Mouse (Mus musculus) macrophage (primary cell): Measurements from ENCODE around the gene Gk5. TPM values are rescaled to one million over a fixed set of nuclear protein-coding genes. Genes with fewer than 3 reads are reported as not detected.
"Not testable (repeated sequence)": the region's sequence is repeated elsewhere in the genome, so short reads cannot be mapped to it uniquely, and the experiment has no call there.

Experiments used
- H3K27ac ChIP-seq: fragments of 350-480 bp; formaldehyde crosslinking; 2 replicates; pipeline ENCODE4 v1.9.0; 2021
- H3K36me3 ChIP-seq: fragments of 350-480 bp; formaldehyde crosslinking; 2 replicates; pipeline ENCODE4 v1.9.0; 2021; ENCODE audit errors: inconsistent target
- H3K4me3 ChIP-seq: fragments of 350-480 bp; formaldehyde crosslinking; 2 replicates; pipeline ENCODE4 v1.9.0; 2021; ENCODE audit errors: inconsistent target
- H3K79me2 ChIP-seq: fragments of 350-480 bp; formaldehyde crosslinking; 2 replicates; pipeline ENCODE4 v1.9.0; 2021; ENCODE audit errors: inconsistent target
- WGBS: methylation state at CpG from one replicate; pipeline ENCODE4 v1.1.7; 2026; ENCODE audit warnings: inconsistent platforms; ENCODE audit not compliant: missing documents; 5-methylcytosine and 5-hydroxymethylcytosine counted together
- polyA plus RNA-seq: library from polyadenylated mRNA; stranded (reverse); fragments of 250-400 nt; gene quantifications from 3 replicates; pipeline ENCODE4 v1.2.4, GENCODE M21; 2018; ENCODE audit warnings: inconsistent platforms

The Gk5 gene
- polyA plus RNA-seq, 1 experiment from 2014 or later = 0.59 TPM

- Histone ChIP-seq H3K79me2 (no peaks in the 10 kb centered on the region), H3K4me3 (no peak overlapping the region), H3K27ac (no peak overlapping the region), H3K36me3 (no peaks in the 10 kb centered on the region)
- WGBS = 93% methylated on average over 7 of the region's 7 CpGs
These were observed 15.3 kb downstream of the Gk5 start for GRCm38 (mm10) chr9:96134470-96134869.

- 60% methylated on average over 8 of the region's 8 CpGs for WGBS
- no peaks in the 10 kb centered on the region for H3K36me3 ChIP-seq
- no peak overlapping the region for H3K27ac ChIP-seq
- no peak overlapping the region for H3K4me3 ChIP-seq
- H3K79me2 ChIP-seq = no peaks in the 10 kb centered on the region
These were observed 15.8 kb downstream of the Gk5 start for GRCm38 (mm10) chr9:96134916-96135315.

- 83% methylated on average over 7 of the region's 7 CpGs for WGBS
- no peak overlapping the region for H3K4me3 ChIP-seq
- H3K79me2 ChIP-seq = no peaks in the 10 kb centered on the region
These were observed 16.3 kb downstream of the Gk5 start for GRCm38 (mm10) chr9:96135461-96135860.

GRCm38 (mm10) chr9:96138958-96139357 is 19.8 kb downstream of the Gk5 start:
- Histone ChIP-seq H3K27ac (no peak overlapping the region), H3K4me3 (no peak overlapping the region), H3K79me2 (no peaks in the 10 kb centered on the region), H3K36me3 (no peaks in the 10 kb centered on the region)
- WGBS = 90% methylated on average over 9 of the region's 9 CpGs

More at GRCm38 (mm10) chr9:96135461-96135860, 16.3 kb downstream of the Gk5 start:
- Histone ChIP-seq H3K27ac (no peak overlapping the region), H3K36me3 (no peaks in the 10 kb centered on the region)

- Histone ChIP-seq H3K4me3 (no peak overlapping the region), H3K79me2 (no peaks in the 10 kb centered on the region), H3K27ac (no peak overlapping the region), H3K36me3 (no peaks in the 10 kb centered on the region)
- 87% methylated on average over 5 of the region's 5 CpGs for WGBS
These were observed 20.7 kb downstream of the Gk5 start for GRCm38 (mm10) chr9:96139876-96140275.

- no peak overlapping the region for H3K4me3 ChIP-seq
- no peak overlapping the region for H3K27ac ChIP-seq
- H3K79me2 ChIP-seq = no peaks in the 10 kb centered on the region
- WGBS = 91% methylated on average over 7 of the region's 7 CpGs
- no peaks in the 10 kb centered on the region for H3K36me3 ChIP-seq
These were observed 21.8 kb downstream of the Gk5 start for GRCm38 (mm10) chr9:96140931-96141330.

- Histone ChIP-seq H3K36me3 (no peaks in the 10 kb centered on the region), H3K27ac (no peak overlapping the region), H3K4me3 (no peak overlapping the region), H3K79me2 (no peaks in the 10 kb centered on the region)
- 88% methylated on average over 6 of the region's 6 CpGs for WGBS
These were observed 23.3 kb downstream of the Gk5 start for GRCm38 (mm10) chr9:96142499-96142898.

GRCm38 (mm10) chr9:96143633-96144032 is 24.5 kb downstream of the Gk5 start:
- H3K79me2 ChIP-seq = no peaks in the 10 kb centered on the region
- no peaks in the 10 kb centered on the region for H3K36me3 ChIP-seq
- no peak overlapping the region for H3K27ac ChIP-seq
- no peak overlapping the region for H3K4me3 ChIP-seq
- WGBS = 60% methylated on average over 4 of the region's 4 CpGs

GRCm38 (mm10) chr9:96144883-96145282 is 25.7 kb downstream of the Gk5 start:
- Histone ChIP-seq H3K27ac (no peak overlapping the region), H3K36me3 (no peaks in the 10 kb centered on the region), H3K79me2 (no peaks in the 10 kb centered on the region), H3K4me3 (no peak overlapping the region)

- 97% methylated on average over 7 of the region's 7 CpGs for WGBS
- H3K79me2 ChIP-seq = no peaks in the 10 kb centered on the region
- H3K36me3 ChIP-seq = no peaks in the 10 kb centered on the region
- H3K27ac ChIP-seq = no peak overlapping the region
- H3K4me3 ChIP-seq = no peak overlapping the region
These were observed 33.6 kb downstream of the Gk5 start for GRCm38 (mm10) chr9:96152801-96153200.

GRCm38 (mm10) chr9:96158431-96158830 is 39.3 kb downstream of the Gk5 start:
- 25% methylated on average over 4 of the region's 4 CpGs for WGBS
- Histone ChIP-seq H3K4me3 (no peak overlapping the region), H3K79me2 (no peaks in the 10 kb centered on the region), H3K36me3 (no peaks in the 10 kb centered on the region), H3K27ac (no peak overlapping the region)

GRCm38 (mm10) chr9:96159047-96159446 is 39.9 kb downstream of the Gk5 start:
- H3K27ac ChIP-seq = no peak overlapping the region
- 77% methylated on average over 2 of the region's 3 CpGs for WGBS
- no peaks in the 10 kb centered on the region for H3K36me3 ChIP-seq
- H3K79me2 ChIP-seq = no peaks in the 10 kb centered on the region
- no peak overlapping the region for H3K4me3 ChIP-seq

GRCm38 (mm10) chr9:96160767-96161166 is 41.6 kb downstream of the Gk5 start:
- Histone ChIP-seq H3K79me2 (no peaks in the 10 kb centered on the region), H3K4me3 (no peak overlapping the region), H3K27ac (no peak overlapping the region), H3K36me3 (no peaks in the 10 kb centered on the region)
- WGBS = 93% methylated on average over 3 of the region's 3 CpGs

GRCm38 (mm10) chr9:96162421-96162820 is 43.3 kb downstream of the Gk5 start:
- no peak overlapping the region for H3K27ac ChIP-seq
- H3K4me3 ChIP-seq = no peak overlapping the region
- 95% methylated on average over 5 of the region's 5 CpGs for whole genome bisulfite sequencing
- H3K36me3 ChIP-seq = no peaks in the 10 kb centered on the region
- H3K79me2 ChIP-seq = no peaks in the 10 kb centered on the region

- Histone ChIP-seq H3K27ac (no peak overlapping the region), H3K4me3 (no peak overlapping the region), H3K79me2 (no peaks in the 10 kb centered on the region), H3K36me3 (no peaks in the 10 kb centered on the region)
- 100% methylated on average over 4 of the region's 7 CpGs for WGBS
These were observed 44.3 kb downstream of the Gk5 start for GRCm38 (mm10) chr9:96163443-96163842.

- 95% methylated on average over 9 of the region's 15 CpGs for WGBS
- not testable (repeated sequence) for H3K79me2 ChIP-seq, H3K36me3 ChIP-seq, H3K4me3 ChIP-seq, H3K27ac ChIP-seq
These were observed 44.8 kb downstream of the Gk5 start for GRCm38 (mm10) chr9:96163983-96164382.
